Mouse (Mus musculus) hindbrain, embryonic 15.5 days (tissue): ENCODE data around the gene Pmm2. TPM values are rescaled to one million over a fixed set of nuclear protein-coding genes. Genes with fewer than 3 reads are reported as not detected.

Experiments used
- ATAC-seq: fragments of 200-750 bp; cut with Nextera tagmentation; 2 replicates; pipeline ENCODE4 v1.8.0; 2017; ENCODE audit warnings: low read depth, moderate number of reproducible peaks, moderate TSS enrichment; ENCODE audit not compliant: low FRiP score
- H3K27ac ChIP-seq: fragments of 300-500 bp; sonication (generic); replicated peaks from 2 replicates; pipeline ENCODE4 v1.5.1; 2015; ENCODE audit warnings: mild to moderate bottlenecking, inconsistent platforms
- H3K27me3 ChIP-seq: fragments of 300-500 bp; sonication (generic); 2 replicates; pipeline ENCODE4 v1.6.1; 2015; ENCODE audit warnings: control low read depth, inconsistent platforms
- H3K36me3 ChIP-seq: fragments of 300-500 bp; sonication (generic); 2 replicates; pipeline ENCODE4 v1.6.1; 2015; ENCODE audit warnings: control low read depth, inconsistent platforms
- H3K4me1 ChIP-seq: fragments of 300-500 bp; sonication (generic); replicated peaks from 2 replicates; pipeline ENCODE4 v1.6.1; 2015; ENCODE audit warnings: control low read depth, inconsistent platforms
- H3K4me2 ChIP-seq: fragments of 300-500 bp; sonication (generic); 2 replicates; pipeline ENCODE4 v1.6.1; 2015; ENCODE audit warnings: moderate library complexity, mild to moderate bottlenecking, inconsistent platforms
- H3K4me3 ChIP-seq: fragments of 300-500 bp; sonication (generic); 2 replicates; pipeline ENCODE4 v1.5.1; 2015; ENCODE audit warnings: mild to moderate bottlenecking, inconsistent platforms
- H3K9ac ChIP-seq: fragments of 300-500 bp; sonication (generic); 2 replicates; pipeline ENCODE4 v1.6.1; 2015; ENCODE audit warnings: inconsistent platforms
- H3K9me3 ChIP-seq: fragments of 300-500 bp; sonication (generic); 2 replicates; pipeline ENCODE4 v1.6.1; 2016; ENCODE audit warnings: control low read depth, inconsistent platforms
- WGBS: fragments of 180-500 bp; shearing (Covaris S2); methylation state at CpG from one replicate; pipeline ENCODE4 v1.1.7; 2015; 5-methylcytosine and 5-hydroxymethylcytosine counted together
- polyA plus RNA-seq: library from polyadenylated mRNA; unstranded; fragments of >200 nt; fragmentation: Nextera tagmentation; extraction: Ambion mirVana; gene quantifications from 2 replicates; pipeline ENCODE4 v1.2.1, GENCODE M21; 2015

The Pmm2 gene
- polyA plus RNA-seq, 1 experiment from 2014 or later = 39.7 TPM

GRCm38 (mm10) chr16:8630419-8630818 is 7.1 kb upstream of the Pmm2 start:
- Histone ChIP-seq H3K4me1 (0 out of 2 replicates have a peak, but pooled peaks cover 6% of the 10 kb centered on the region), H3K4me3 (no peak overlapping the region), H3K4me2 (no peak overlapping the region), H3K36me3 (peaks cover 5% of the 10 kb centered on the region), H3K9ac (no peak overlapping the region), H3K27ac (no peak overlapping the region), H3K27me3 (no peaks in the 10 kb centered on the region), H3K9me3 (no peaks in the 10 kb centered on the region)
- WGBS = 73% methylated on average over 2 of the region's 2 CpGs
- ATAC-seq = no peak

DNA sequence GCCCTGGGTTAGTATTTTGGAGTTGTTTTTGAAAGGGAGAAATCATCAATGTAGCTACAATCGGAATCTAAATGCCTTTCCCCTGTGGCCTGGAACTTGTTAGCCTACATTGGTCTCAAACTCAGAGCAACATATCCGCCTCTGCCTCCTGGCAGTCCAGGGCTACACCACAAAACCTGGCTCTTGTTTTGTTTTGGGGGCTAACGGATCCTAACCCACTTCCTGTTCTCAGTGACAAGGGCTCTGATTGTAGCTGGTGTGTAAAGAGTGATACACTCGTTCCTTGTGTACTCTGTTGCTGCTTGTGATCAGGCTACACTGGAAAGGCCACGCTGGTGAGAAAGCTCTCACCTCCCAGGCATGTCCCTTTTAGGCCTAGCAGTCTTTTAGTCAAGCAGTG is 6.0 kb upstream of the Pmm2 start:
- 93% methylated on average over 5 of the region's 5 CpGs for WGBS
- Histone ChIP-seq H3K9me3 (no peaks in the 10 kb centered on the region), H3K4me3 (no peak overlapping the region), H3K4me2 (no peak overlapping the region), H3K27ac (no peak overlapping the region), H3K4me1 (peaks cover 16% of the 10 kb centered on the region), H3K36me3 (peaks cover 5% of the 10 kb centered on the region), H3K9ac (no peak overlapping the region), H3K27me3 (no peaks in the 10 kb centered on the region)
- ATAC-seq = no peak

- peak; percentile 28 for ATAC-seq
These were observed 632 bp upstream of the Pmm2 start for GRCm38 (mm10) chr16:8636867-8637216.

DNA sequence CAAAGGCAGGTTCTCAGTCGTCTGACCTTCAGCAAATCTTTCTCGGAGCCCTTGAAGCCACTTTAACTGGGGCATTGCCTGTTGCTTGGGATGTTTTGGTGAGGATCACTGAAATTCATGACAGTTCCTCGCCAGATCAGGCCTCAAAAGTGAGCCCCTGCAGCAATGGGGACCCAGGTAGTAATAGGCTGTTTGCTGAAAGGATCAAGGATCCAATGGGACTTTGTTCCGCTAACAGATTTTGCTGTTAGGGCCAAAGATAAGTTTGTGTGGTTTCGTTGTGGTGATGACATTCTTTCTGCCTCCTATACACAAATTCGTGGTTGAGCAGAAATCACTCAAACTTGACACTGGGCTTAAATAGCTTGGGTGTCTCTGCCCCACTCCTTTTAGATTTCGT is 657 bp downstream of the Pmm2 start:
- Histone ChIP-seq H3K4me2 (peak overlapping the region; percentile 93), H3K4me3 (peak overlapping the region; percentile 67), H3K27ac (peak overlapping the region; percentile 90), H3K9me3 (no peaks in the 10 kb centered on the region), H3K36me3 (peaks cover 4% of the 10 kb centered on the region; the same call in 1 of the 2 replicates), H3K27me3 (no peaks in the 10 kb centered on the region), H3K4me1 (peaks cover 35% of the 10 kb centered on the region), H3K9ac (peak overlapping the region; percentile 56)
- no peak for ATAC-seq
- WGBS = 50% methylated on average over 7 of the region's 7 CpGs

More at GRCm38 (mm10) chr16:8636867-8637216, 632 bp upstream of the Pmm2 start:
- Histone ChIP-seq H3K9ac (peak overlapping the region; percentile 68), H3K4me1 (peaks cover 35% of the 10 kb centered on the region), H3K27ac (peak overlapping the region; percentile 90), H3K36me3 (peaks cover 5% of the 10 kb centered on the region), H3K9me3 (no peaks in the 10 kb centered on the region), H3K4me2 (peak overlapping the region; percentile 93), H3K4me3 (peak overlapping the region; percentile 67), H3K27me3 (no peaks in the 10 kb centered on the region)
- 0% methylated on average over 13 of the region's 13 CpGs for WGBS

GRCm38 (mm10) chr16:8639466-8640191 is 2.2 kb downstream of the Pmm2 start:
- Histone ChIP-seq H3K4me1 (peaks cover 35% of the 10 kb centered on the region), H3K36me3 (peaks cover 13% of the 10 kb centered on the region), H3K4me2 (no peak overlapping the region), H3K9me3 (no peaks in the 10 kb centered on the region), H3K4me3 (no peak overlapping the region), H3K9ac (no peak overlapping the region), H3K27me3 (no peaks in the 10 kb centered on the region), H3K27ac (no peak overlapping the region)
- WGBS = 89% methylated on average over 11 of the region's 11 CpGs
- ATAC-seq = no peak

DNA sequence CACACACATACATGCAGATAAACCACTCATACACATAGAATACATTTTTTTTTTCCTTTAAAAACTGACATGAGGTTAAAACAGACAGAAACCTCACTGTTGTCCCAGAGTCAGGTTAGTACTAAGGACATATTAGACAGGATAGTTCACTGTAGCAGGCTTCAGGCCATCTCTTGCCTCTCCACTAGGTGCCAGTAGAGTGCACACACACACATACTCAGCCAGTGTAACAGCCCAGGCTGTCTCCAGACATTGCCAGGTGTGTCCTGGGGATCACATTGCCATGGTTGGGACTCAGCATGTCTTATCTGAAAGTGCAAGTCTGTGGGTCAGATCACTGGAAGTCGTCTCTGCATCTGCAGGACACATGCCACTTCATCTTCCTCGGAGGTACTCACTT is 6.4 kb downstream of the Pmm2 start:
- Histone ChIP-seq H3K4me1 (peaks cover 6% of the 10 kb centered on the region; the same call in 1 of the 2 replicates), H3K27me3 (no peaks in the 10 kb centered on the region), H3K4me2 (no peak overlapping the region), H3K9ac (no peak overlapping the region), H3K4me3 (no peak overlapping the region), H3K36me3 (peaks cover 44% of the 10 kb centered on the region), H3K9me3 (no peaks in the 10 kb centered on the region), H3K27ac (no peak overlapping the region)
- 82% methylated on average over 2 of the region's 2 CpGs for WGBS
- ATAC-seq = 0 out of 2 replicates have a peak, but pooled peaks have one; percentile 65

- Histone ChIP-seq H3K27me3 (no peaks in the 10 kb centered on the region), H3K27ac (no peak overlapping the region), H3K9me3 (no peaks in the 10 kb centered on the region), H3K4me1 (no peaks in the 10 kb centered on the region), H3K4me2 (no peak overlapping the region), H3K36me3 (peaks cover 57% of the 10 kb centered on the region), H3K9ac (no peak overlapping the region), H3K4me3 (no peak overlapping the region)
- WGBS = 84% methylated on average over 6 of the region's 6 CpGs
- no peak for ATAC-seq
These were observed 8.1 kb downstream of the Pmm2 start for GRCm38 (mm10) chr16:8645546-8645945.

DNA sequence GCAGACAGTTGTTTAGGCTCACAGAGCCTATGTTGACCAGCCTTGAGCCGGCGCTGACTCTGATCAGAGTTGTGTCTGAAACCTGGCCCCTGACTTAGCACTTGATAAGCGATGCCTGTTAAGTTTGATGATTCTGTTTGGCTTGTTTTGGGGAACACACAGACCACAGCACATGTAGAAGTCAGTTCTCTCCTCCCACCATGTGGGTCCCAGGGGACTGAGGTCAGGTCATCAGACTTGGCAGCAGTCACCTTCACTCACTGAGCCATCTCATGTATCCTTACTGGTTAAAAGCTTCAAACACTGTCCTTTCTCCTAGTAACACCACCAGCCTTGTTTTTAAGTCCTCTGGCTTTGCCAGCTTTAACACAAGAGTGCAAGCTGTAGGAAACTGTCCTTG is 12.5 kb downstream of the Pmm2 start:
- H3K27ac ChIP-seq = no peak overlapping the region
- H3K4me2 ChIP-seq = no peak overlapping the region
- ATAC-seq = no peak
- H3K9ac ChIP-seq = no peak overlapping the region
- H3K27me3 ChIP-seq = no peaks in the 10 kb centered on the region
- H3K4me1 ChIP-seq = no peaks in the 10 kb centered on the region
- no peak overlapping the region for H3K4me3 ChIP-seq
- H3K9me3 ChIP-seq = no peaks in the 10 kb centered on the region
- WGBS = 92% methylated on average over 3 of the region's 3 CpGs
- peaks cover 49% of the 10 kb centered on the region for H3K36me3 ChIP-seq

DNA sequence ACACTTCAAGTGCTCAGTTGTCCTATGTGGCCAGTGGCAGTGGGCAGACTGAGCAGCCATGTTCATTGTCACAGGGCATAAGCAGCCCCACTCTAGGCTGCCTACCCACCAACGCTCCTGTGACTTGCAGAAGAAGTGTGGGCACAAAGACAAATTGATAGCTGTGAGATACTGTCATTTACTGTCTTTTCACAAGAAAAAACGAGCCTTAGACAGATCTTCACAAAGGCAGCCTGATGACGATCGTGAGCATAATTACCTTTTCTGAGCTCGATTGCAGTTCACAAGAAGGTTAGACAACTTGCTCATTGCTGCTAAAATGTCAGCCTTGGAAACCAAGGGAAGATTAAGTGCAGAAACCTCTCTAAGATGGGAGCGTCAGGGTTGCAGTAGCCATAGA is 17.6 kb downstream of the Pmm2 start:
- Histone ChIP-seq H3K36me3 (peaks cover 34% of the 10 kb centered on the region), H3K9ac (no peak overlapping the region), H3K4me2 (no peak overlapping the region), H3K27me3 (no peaks in the 10 kb centered on the region), H3K27ac (no peak overlapping the region), H3K4me1 (no peaks in the 10 kb centered on the region), H3K4me3 (no peak overlapping the region), H3K9me3 (no peaks in the 10 kb centered on the region)
- no peak for ATAC-seq
- 86% methylated on average over 6 of the region's 6 CpGs for WGBS

GRCm38 (mm10) chr16:8655599-8655998 is 18.1 kb downstream of the Pmm2 start:
- no peak overlapping the region for H3K4me3 ChIP-seq
- H3K9me3 ChIP-seq = no peaks in the 10 kb centered on the region
- no peak overlapping the region for H3K4me2 ChIP-seq
- ATAC-seq = no peak
- no peaks in the 10 kb centered on the region for H3K27me3 ChIP-seq
- no peak overlapping the region for H3K9ac ChIP-seq
- no peaks in the 10 kb centered on the region for H3K4me1 ChIP-seq
- H3K27ac ChIP-seq = no peak overlapping the region
- WGBS = 84% methylated on average over 9 of the region's 9 CpGs
- peaks cover 37% of the 10 kb centered on the region for H3K36me3 ChIP-seq

DNA sequence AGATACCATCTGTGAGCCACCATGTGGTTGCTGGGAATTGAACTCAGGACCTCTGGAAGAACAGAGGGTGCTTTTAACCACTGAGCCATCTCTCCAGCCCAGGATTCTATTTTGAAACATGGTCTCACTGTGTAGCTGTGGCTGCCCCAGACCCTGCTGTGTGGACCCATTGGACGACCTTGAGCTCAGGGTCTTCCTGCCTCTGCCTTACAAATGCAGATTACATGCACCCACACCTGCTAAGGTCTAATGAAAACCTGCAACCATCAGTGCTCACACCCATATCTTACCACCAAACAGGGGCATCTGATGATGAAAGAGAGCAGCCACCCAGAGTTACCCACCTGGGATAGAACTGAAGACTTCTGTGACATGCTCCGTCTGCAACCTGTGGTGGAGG is 18.8 kb downstream of the Pmm2 start:
- Histone ChIP-seq H3K9ac (no peak overlapping the region), H3K36me3 (peaks cover 41% of the 10 kb centered on the region), H3K27me3 (no peaks in the 10 kb centered on the region), H3K4me3 (no peak overlapping the region), H3K27ac (no peak overlapping the region), H3K4me2 (no peak overlapping the region), H3K4me1 (no peaks in the 10 kb centered on the region), H3K9me3 (no peaks in the 10 kb centered on the region)
- 94% methylated on average over 2 of the region's 2 CpGs for WGBS
- no peak for ATAC-seq

GRCm38 (mm10) chr16:8658349-8658748 is 20.9 kb downstream of the Pmm2 start:
- Histone ChIP-seq H3K4me3 (no peak overlapping the region), H3K9ac (no peak overlapping the region), H3K9me3 (no peaks in the 10 kb centered on the region), H3K4me1 (peaks cover 3% of the 10 kb centered on the region; the same call in 1 of the 2 replicates), H3K4me2 (no peak overlapping the region), H3K27ac (no peak overlapping the region), H3K36me3 (peaks cover 51% of the 10 kb centered on the region), H3K27me3 (no peaks in the 10 kb centered on the region)
- no peak for ATAC-seq
- 82% methylated on average over 4 of the region's 4 CpGs for WGBS

DNA sequence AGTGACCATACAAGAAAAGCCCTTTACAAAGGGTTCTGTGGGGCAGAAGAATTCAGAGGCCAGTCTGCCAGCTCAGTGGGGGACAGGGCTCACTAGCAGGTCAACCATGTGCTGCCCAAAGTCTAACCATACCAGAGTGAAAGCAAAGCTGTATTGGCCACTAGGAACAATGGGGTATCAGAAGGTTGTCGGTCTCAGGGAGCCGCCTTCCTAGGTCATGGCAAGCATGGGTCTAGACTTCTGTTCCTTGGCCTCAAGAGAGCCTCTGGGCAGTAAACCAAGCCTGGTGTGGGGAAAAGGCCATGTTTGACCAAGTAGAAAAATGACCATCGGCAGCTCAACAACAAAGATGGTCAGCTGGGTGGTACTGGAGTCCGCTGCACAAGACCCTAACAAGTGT is 21.3 kb downstream of the Pmm2 start:
- no peaks in the 10 kb centered on the region for H3K27me3 ChIP-seq
- H3K4me2 ChIP-seq = no peak overlapping the region
- no peaks in the 10 kb centered on the region for H3K9me3 ChIP-seq
- H3K9ac ChIP-seq = no peak overlapping the region
- peaks cover 8% of the 10 kb centered on the region; the same call in 1 of the 2 replicates for H3K4me1 ChIP-seq
- peaks cover 52% of the 10 kb centered on the region for H3K36me3 ChIP-seq
- H3K27ac ChIP-seq = no peak overlapping the region
- WGBS = 91% methylated on average over 4 of the region's 4 CpGs
- H3K4me3 ChIP-seq = no peak overlapping the region
- no peak for ATAC-seq
